Mouse (Mus musculus): ENCODE data around the gene Gm11060. TPM values are rescaled to one million over a fixed set of nuclear protein-coding genes. Genes with fewer than 3 reads are reported as not detected.

Gene Gm11060
- polyA plus RNA-seq, 1 experiment from 2014 or later, result not detected

Other genes with a start within 250 kb of the Gm11060 start
- 0.36 and 0.38 TPM in 2 replicates for gene Prrg4, start 242.1 kb upstream of the Gm11060 start, polyA plus RNA-seq (2015; fragmentation: Nextera tagmentation; extraction: Ambion mirVana)
- 1.6 and 1.7 TPM in 2 replicates for gene Ccdc73, start 224.2 kb upstream of the Gm11060 start, polyA plus RNA-seq (2015; fragmentation: Nextera tagmentation; extraction: Ambion mirVana)
- gene Eif3m, start 74.9 kb upstream of the Gm11060 start, polyA plus RNA-seq (2015; fragmentation: Nextera tagmentation; extraction: Ambion mirVana), result 123 and 131 TPM in 2 replicates
- 1.3 and 1.5 TPM in 2 replicates for gene Wt1, start 34.5 kb downstream of the Gm11060 start, polyA plus RNA-seq (2015; fragmentation: Nextera tagmentation; extraction: Ambion mirVana)
- 1.4 and 1.5 TPM in 2 replicates for gene Them7, start 132.3 kb downstream of the Gm11060 start, polyA plus RNA-seq (2015; fragmentation: Nextera tagmentation; extraction: Ambion mirVana)